ENCODE assay signal across 21 mouse cellular contexts in the genomic region with DNA sequence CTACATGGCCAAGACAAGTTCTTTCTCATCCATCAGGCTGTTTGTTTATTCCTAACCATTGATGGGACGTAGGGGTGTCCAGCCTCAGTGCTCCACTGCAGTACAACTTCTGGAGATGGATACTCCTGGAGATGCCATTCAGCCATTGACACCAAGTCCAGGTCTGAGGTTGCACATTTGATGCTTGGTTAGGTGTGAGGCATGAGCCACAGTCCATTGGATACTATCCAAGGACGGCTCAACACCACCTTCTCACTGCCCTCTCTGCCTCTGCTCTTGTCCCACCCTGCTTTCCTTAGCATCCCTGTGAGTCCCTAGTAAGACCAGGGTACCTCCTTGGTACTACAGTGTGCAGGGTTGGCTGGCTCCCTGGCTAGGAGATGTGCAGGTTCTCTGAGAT. TPM values are rescaled to one million over a fixed set of nuclear protein-coding genes. Genes with fewer than 3 reads are reported as not detected.
DNase-seq lines count a peak whose midpoint lies in the region; ATAC-seq and TF ChIP-seq lines count a peak whose summit lies in the region.
"Had no signal": no experiment of that assay in that cellular context is flagged by ENCODE, and none has a peak within 500 bp of the region (broad histone marks: within the 10 kb centered on the region; RNA-seq: fewer than 3 reads in every experiment).

No protein-coding gene starts in this region.

- TF ChIP-seq CTCF in intestine, postnatal 0 days (IDR thresholded peaks at IDR 0.05; ENCODE audit: low read depth) = no peak

- ATAC-seq in intestine, postnatal 0 days = 0 out of 2 replicates have a peak, but pooled peaks have one; percentile 7
- no peak for ATAC-seq in intestine, embryonic 16.5 days
- ATAC-seq in liver, embryonic 13.5 days (ENCODE audit: low read depth) = peak; percentile 8
- ATAC-seq: CD4-positive, CD25-positive, alpha-beta regulatory T cell, adult 4 months; forebrain, embryonic 15.5 days had no signal

- no peaks in the 10 kb centered on the region for H3K9me3 ChIP-seq in intestine, postnatal 0 days (ENCODE audit: control insufficient read depth)
- no peaks in the 10 kb centered on the region for H3K9me3 ChIP-seq in intestine, embryonic 16.5 days (ENCODE audit: control insufficient read depth, low read length)
- H3K9me3 ChIP-seq in liver, embryonic 13.5 days (replicated peaks) = no peaks in the 10 kb centered on the region
- H3K9me3 ChIP-seq: embryonic facial prominence, embryonic 12.5 days; forebrain, embryonic 15.5 days; G1E; heart, embryonic 10.5 days had no signal

- no peaks in the 10 kb centered on the region for H3K36me3 ChIP-seq in intestine, postnatal 0 days (ENCODE audit: control insufficient read depth, insufficient read depth)
- no peaks in the 10 kb centered on the region for H3K36me3 ChIP-seq in intestine, embryonic 16.5 days (ENCODE audit: control insufficient read depth, insufficient read depth, low read length)
- H3K36me3 ChIP-seq in liver, embryonic 13.5 days = no peaks in the 10 kb centered on the region
- H3K36me3 ChIP-seq: G1E had no signal

- H3K4me3 ChIP-seq in intestine, postnatal 0 days (ENCODE audit: low read depth, low read length) = no peak overlapping the region
- no peak overlapping the region for H3K4me3 ChIP-seq in intestine, embryonic 16.5 days (ENCODE audit: low read length)
- no peak overlapping the region for H3K4me3 ChIP-seq in liver, embryonic 13.5 days (replicated peaks)
- H3K4me3 ChIP-seq: embryonic facial prominence, embryonic 12.5 days; forebrain, embryonic 15.5 days; heart, embryonic 10.5 days had no signal

- no peaks in the 10 kb centered on the region for H3K4me1 ChIP-seq in intestine, postnatal 0 days (replicated peaks; ENCODE audit: control insufficient read depth, insufficient read depth, low read length)
- H3K4me1 ChIP-seq in intestine, embryonic 16.5 days (ENCODE audit: control insufficient read depth, insufficient read depth, low read length) = no peaks in the 10 kb centered on the region
- H3K4me1 ChIP-seq in liver, embryonic 13.5 days (replicated peaks) = peaks cover 35% of the 10 kb centered on the region
- H3K4me1 ChIP-seq: embryonic facial prominence, embryonic 12.5 days; forebrain, embryonic 15.5 days had no signal

- no peaks in the 10 kb centered on the region for H3K27me3 ChIP-seq in intestine, postnatal 0 days (replicated peaks; ENCODE audit: control insufficient read depth, insufficient read depth, low read length)
- no peaks in the 10 kb centered on the region for H3K27me3 ChIP-seq in intestine, embryonic 16.5 days (replicated peaks; ENCODE audit: control insufficient read depth, insufficient read depth, low read length)
- no peaks in the 10 kb centered on the region for H3K27me3 ChIP-seq in liver, embryonic 13.5 days
- H3K27me3 ChIP-seq: embryonic facial prominence, embryonic 12.5 days; forebrain, embryonic 15.5 days had no signal

- no peak overlapping the region for H3K4me2 ChIP-seq in intestine, postnatal 0 days (replicated peaks; ENCODE audit: low read depth)
- no peak overlapping the region for H3K4me2 ChIP-seq in intestine, embryonic 16.5 days (ENCODE audit: low read depth, low read length)
- no peak overlapping the region for H3K4me2 ChIP-seq in liver, embryonic 13.5 days
- H3K4me2 ChIP-seq: embryonic facial prominence, embryonic 12.5 days; forebrain, embryonic 15.5 days had no signal

- WGBS in intestine, postnatal 0 days = 93% methylated on average over 2 of the region's 2 CpGs
- WGBS in intestine, embryonic 16.5 days = 88% methylated on average over 2 of the region's 2 CpGs
- 72% methylated on average over 2 of the region's 2 CpGs for WGBS in liver, embryonic 13.5 days (ENCODE audit: insufficient replicate concordance)

- no peak overlapping the region for H3K9ac ChIP-seq in intestine, postnatal 0 days (ENCODE audit: low read depth, low read length)
- no peak overlapping the region for H3K9ac ChIP-seq in intestine, embryonic 16.5 days (ENCODE audit: low read depth, low read length)
- H3K9ac ChIP-seq in liver, embryonic 13.5 days = no peak overlapping the region
- H3K9ac ChIP-seq: embryonic facial prominence, embryonic 12.5 days; forebrain, embryonic 15.5 days had no signal

- intact Hi-C loops in heart, postnatal 10 days (cut with DNase I) = no loop called here

- no peak overlapping the region for H3K27ac ChIP-seq in intestine, postnatal 0 days (ENCODE audit: low read depth, low read length)
- H3K27ac ChIP-seq in intestine, embryonic 16.5 days (ENCODE audit: low read length) = no peak overlapping the region
- no peak overlapping the region for H3K27ac ChIP-seq in liver, embryonic 13.5 days
- H3K27ac ChIP-seq: embryonic facial prominence, embryonic 12.5 days; forebrain, embryonic 15.5 days; heart, embryonic 10.5 days had no signal

- peak; percentile 73 for DNase-seq in kidney, adult 9 months
- DNase-seq in kidney, postnatal 4 days = no peak
- DNase-seq in liver, embryonic 13.5 days = no peak
- no peak for DNase-seq in liver
- DNase-seq in kidney, postnatal 25 days = peak; percentile 48 to 75
- DNase-seq in heart, postnatal 10 days = no peak
- DNase-seq: adrenal gland, postnatal 10 days; B cell, adult 2 months; cerebellum, adult 11-12 months; cerebellum, adult 9-10 months; cerebellum, postnatal 25 days; gastrocnemius, postnatal 36 days; heart, adult 11 months; heart, postnatal 14 days had no signal

RNA-seq across cellular contexts. Expression of a gene that starts 36.3 kb away (rescaled TPM):
- 19.0 and 20.4 TPM in 2 replicates for polyA plus RNA-seq in intestine, postnatal 0 days (2015; fragmentation: Nextera tagmentation; extraction: Ambion mirVana)
- polyA plus RNA-seq in intestine, embryonic 16.5 days (2015; fragmentation: Nextera tagmentation; extraction: Ambion mirVana) = 21.8 and 23.2 TPM in 2 replicates
- 41.7 and 45.2 TPM in 2 replicates for polyA plus RNA-seq in liver, embryonic 13.5 days (2015; fragmentation: Nextera tagmentation; extraction: Ambion mirVana)
- total RNA-seq in heart, postnatal 10 days (2021) = 100 to 1,000 TPM; 195 to 252 TPM
- polyA plus RNA-seq: CD4-positive, CD25-positive, alpha-beta regulatory T cell, adult 4 months; G1E had no signal

Comparison
In these comparisons a context has a peak if more than half of its experiments do, and no peak if none do; other contexts are left out.
1. DNase-seq: peak in kidney, adult 9 months (single experiment) and kidney, postnatal 25 days (2 of 2); none in kidney, postnatal 4 days (0 of 2), liver, embryonic 13.5 days (single experiment), liver (single experiment) and heart, postnatal 10 days (0 of 2).